Mouse (Mus musculus) cerebellum, adult (tissue): ENCODE data around the gene Arrdc1.
A peak's percentile ranks its signal among the peaks of the same experiment; 100 is the strongest.

ENCODE experiments used
- ATAC-seq: cut with Nextera tagmentation; 2 replicates; pipeline ENCODE4 v1.9.2; 2017; ENCODE audit warnings: mild to moderate bottlenecking, moderate library complexity, mixed read lengths; ENCODE audit not compliant: insufficient number of reproducible peaks, low FRiP score, low TSS enrichment

The Arrdc1 gene

DNA sequence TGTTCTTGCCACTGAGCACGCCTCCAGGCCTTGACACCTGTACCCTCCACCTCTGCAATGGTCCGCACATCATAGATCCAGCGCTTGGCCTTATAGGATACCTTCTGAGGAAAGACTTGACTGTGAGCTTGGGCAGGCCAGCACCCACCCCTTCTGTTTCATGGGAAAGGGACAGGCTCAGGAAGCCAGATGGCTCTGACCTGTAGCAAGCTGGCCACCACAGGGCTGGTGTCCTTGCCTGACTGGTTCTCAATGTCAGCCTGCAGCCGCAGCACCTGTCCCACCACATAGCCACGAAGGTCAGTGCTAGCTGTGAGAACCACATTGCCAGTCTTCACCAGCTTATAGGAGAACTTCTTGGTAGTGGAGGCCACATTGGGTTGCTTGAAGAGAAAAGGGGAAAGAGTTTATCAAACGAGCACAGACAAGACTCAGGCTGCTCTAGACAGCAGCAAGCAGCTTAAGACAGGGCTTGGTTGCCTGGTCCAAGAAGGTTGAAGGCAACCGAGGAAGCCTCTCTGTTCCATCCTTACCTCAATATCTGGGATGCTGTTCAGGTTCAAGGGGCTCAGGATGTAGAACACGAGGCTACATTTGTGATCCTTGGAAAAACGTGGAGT is 8.6 kb downstream of the Arrdc1 start:
- no peak for ATAC-seq

DNA sequence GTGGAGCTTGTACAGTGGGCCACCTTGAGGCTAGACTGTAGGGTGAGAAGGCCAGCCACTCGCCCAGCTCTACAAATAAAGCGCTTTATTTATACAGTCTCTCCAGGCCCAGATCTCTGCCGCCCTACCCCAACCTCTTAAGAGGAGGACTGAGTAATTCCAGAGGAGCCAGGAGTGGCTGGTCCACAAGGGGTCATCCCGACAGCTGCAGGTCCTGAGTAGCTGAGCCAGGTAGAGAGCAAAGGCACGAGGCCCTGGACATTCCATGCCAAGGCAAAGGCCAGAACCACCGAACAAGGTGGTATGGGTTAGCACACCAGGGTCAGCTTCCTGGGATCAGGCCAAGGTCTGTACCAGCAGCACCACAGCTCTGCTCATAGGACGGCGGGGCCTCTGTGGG is 9.8 kb downstream of the Arrdc1 start:
- no peak for ATAC-seq

DNA sequence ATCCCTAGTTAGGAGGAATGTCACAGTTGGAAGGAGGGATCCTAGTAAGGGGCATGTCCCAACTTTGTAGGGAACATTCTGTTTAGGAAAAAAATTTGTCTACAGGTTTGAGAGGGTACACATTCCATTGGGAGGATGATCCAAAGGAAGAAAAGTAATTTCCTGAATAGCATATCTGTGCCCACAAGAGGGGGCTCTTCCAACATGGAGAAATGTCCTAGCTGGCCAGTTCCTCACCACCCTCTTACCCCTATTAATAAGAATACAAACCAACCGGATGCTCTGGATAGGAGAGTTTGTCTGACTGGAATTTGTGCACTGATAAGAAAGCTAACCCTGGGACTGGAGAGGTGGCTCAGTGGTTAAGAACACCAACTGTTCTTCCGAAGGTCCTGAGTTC is 11.5 kb downstream of the Arrdc1 start:
- no peak for ATAC-seq

DNA sequence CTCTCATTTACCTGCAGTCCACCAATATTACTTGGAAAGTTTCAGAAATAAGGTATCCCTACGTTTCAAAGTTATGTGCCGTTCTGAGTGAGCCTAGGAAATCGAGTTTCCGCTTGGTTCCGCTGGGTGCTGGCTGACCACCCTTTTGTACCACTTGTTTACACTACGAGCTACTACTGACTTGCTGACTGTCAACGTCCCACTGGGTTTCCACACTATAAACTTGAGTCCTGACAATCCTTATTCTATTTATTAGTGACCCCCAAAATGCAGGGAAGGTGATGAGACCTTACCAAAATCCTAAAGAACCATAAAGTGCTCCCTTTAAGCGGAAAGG is 15.2 kb downstream of the Arrdc1 start:
- no peak for ATAC-seq

DNA sequence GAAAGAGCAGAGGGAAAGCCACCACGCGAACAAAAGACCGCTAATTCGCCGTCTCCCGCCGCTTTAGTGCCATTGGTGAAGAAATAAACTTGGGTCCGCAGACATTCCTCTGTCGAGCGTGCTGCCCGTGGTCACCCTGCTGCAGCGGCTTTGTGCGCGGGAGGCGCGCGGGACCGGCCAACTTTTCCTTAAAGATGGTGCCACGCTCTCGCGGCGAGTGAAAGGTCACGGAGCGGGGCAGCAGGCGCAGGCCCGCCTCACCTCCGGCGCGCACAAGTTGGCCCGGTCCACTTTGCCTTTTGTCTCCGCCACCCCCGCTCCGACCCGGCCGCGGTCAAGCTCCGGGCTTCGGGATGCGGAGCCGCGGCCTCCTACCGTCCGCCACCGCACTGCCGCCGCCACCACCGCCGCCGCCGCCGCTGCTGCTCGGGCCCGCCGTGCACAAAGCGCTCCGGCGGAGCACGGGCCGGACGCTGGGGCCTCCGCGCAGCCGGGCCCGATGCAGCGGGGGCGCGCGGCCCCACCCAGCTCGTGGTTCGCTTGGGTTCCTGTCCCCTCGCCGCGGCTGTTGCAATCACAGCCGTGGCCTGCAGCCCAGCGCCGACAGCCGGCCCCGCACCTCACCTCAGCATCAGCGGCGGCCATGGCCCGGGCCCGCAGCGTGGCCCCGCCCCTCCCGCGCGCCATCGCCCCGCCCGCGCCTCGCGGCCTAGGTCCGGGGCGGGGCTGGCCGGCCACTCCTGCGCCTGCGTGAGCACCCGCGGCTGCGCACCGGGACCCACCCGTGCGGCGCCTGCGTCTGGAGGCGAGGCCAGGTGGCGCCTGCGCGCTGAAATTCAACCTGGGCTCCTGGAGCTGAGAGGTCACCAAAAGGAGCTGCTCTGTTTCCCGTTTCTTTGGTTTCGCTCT is 15.9 kb downstream of the Arrdc1 start, which contains the start of gene Ehmt1:
Gene Ehmt1 (minus strand): TSS at position 685 of the 909 bp plus-strand sequence.
- ATAC-seq, result peak; percentile 96

DNA sequence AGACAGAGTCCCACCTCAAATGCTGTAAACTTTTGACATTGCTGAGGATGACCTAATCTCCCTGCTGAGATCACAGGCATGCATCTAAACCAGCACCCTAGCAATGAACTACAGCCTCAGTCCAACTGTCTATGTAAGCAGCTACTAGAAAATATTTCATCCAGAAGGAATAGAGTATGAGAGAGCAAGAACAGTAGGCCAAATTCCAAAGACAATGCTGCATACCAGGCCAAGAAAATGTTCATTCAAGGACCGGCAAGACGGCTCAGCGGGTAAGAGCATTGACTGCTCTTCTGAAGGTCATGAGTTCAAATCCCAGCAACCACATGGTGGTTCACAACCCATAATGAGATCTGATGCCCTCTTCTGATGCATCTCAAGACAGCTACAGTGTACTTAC is 20.3 kb downstream of the Arrdc1 start:
- no peak for ATAC-seq

DNA sequence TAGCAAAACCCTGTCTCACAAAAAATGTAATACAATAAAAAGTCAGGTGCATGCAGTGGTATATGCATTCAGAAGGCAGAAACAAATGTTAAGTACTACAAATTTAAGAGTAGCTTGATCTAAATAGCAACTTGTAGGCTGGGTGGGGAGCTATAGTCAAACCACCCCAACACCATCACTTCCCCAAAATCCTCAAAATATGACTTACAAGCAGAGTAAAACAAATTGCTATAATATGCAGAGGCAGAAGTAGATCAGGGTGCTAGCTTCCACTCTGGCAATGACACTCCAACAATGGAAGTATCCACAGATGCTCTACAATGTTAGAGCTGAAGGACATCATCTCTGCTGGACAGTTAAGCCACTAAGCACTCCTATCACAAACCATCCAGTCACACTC is 22.5 kb downstream of the Arrdc1 start:
- ATAC-seq, result no peak

DNA sequence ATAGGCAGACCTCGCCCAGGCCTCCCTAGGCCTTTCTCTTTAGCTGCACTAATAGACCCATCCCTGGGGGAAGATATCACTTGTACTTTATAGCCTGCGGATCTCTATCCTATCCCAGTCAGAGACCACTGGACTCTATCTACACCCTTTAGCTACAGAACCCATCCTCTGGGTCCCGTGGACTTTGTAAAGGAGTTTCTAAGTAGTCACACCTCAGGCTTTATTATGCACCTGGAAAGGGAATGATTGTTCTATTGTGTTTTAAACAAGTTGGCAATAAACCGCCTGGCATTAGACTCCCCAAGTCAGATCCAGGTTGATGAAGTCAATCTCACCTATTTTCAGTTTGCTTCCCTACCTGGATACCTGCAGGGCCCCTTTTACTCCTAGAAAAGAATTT is 22.9 kb downstream of the Arrdc1 start:
- no peak for ATAC-seq

DNA sequence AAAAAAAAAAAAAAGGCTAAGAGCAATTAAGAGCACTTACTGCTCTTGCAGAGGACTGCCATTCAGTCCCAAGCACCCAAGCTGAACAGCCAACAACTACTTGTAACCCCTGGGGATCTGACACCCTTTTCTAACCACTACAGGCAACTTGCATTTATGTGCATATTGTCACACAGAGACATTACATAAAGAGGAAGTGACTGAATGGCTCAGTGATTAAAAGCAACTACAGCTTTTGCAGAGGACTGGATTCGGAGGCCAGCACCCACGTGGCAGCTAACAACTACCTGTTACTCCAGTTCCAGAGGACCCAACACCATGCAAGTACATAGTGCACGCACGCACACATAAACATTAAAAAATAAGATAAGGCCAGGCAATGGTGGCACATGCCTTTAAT is 24.6 kb downstream of the Arrdc1 start:
- ATAC-seq, result no peak

DNA sequence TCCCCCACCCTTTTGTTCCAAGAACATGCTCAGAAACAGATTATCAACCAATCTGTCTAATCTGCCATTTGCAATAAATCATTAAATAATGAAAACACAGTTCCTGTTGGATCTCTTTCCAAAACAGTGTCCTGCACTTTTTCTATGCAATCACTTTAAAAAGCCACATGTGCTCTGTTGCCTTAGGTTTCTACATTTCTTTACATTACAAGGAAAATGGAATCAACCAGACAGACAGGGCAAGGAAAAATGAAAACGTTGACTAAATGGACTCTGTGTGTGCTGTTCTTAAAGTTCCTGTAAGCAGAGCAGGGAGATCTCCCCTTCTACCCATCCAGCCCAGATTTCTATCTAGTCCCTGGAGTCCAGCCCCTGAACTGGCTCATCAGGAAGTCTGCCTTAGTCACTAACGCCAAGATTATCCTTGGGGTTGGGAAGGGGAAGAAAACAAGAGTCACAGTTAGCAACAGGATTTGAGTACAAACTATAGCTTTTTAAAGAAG is 29.3 kb downstream of the Arrdc1 start:
- ATAC-seq, result no peak

DNA sequence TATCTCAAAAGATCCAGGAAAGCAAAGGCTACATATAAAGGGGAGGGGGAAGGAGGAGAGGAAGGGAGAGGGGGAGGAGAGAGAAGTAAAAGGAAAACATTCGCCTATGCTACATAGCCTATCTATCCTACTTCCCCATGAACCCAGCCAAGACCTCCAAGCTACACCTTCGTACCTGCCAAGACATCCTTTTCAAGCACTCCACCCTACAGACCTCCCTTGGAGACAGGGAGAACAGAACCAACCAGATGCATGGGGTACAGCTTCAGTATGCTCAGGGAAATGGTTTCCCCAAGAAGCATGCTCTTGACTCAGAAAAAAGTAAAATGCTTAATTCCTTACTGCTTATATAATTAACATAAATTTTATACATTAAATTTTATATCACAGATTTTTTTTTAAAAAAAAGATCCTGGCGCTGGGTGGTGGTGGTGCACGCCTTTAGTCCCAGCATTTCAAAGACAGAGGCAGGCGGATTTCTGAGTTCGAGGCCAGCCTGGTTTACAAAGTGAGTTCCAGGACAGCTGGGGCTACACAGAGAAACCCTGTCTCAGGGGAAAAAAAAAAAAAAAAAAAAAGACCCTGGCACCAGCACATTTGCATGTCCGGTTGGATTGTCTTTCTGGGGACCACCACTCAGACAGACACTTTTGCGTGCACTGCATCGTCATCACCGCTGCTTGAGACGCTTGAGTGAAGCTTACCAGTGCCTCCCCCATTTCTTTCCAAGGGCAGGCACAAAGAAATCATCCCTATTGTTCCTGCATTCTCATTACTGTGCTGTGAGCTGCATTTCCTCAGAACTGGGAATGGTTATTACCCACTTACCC is 30.0 kb downstream of the Arrdc1 start:
- no peak for ATAC-seq

DNA sequence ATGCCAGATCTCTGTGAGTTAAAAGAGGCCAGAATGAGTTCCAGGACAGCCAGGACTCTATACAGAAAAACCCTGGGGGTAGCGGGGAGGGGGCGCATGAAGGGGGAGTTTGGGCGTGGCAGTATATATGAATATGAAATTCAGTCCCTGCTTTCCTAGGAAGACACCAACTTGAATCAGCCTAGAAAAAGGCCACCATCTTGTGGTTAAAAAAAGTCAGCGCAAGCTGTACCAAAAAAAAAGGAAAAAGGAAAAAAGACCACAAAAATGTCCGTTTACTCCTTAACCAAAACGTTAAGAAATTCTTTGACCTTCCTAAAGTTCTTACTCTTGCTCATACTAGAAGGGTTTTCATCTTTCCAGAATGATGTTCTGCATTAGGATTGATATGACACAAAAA is 32.1 kb downstream of the Arrdc1 start:
- ATAC-seq, result no peak

DNA sequence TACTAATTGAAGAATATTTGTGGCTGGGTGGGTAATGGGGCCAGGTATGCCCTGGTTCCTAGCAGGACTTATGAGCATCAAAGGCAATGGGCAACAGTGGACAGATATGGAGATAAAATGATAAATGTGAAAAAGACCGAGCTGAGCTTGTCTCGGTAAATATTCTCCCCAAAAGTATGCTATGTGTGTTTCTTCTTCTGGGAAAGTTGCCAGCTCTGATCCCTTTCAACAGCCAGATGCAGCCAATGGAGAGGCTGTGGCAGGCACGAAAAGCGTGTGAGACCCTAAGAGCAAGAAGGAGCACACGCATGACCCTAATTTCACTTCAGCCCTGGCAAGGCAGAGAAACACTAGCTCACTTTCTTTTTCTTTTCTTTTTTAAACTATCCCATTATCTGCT is 34.0 kb downstream of the Arrdc1 start:
- ATAC-seq, result no peak

DNA sequence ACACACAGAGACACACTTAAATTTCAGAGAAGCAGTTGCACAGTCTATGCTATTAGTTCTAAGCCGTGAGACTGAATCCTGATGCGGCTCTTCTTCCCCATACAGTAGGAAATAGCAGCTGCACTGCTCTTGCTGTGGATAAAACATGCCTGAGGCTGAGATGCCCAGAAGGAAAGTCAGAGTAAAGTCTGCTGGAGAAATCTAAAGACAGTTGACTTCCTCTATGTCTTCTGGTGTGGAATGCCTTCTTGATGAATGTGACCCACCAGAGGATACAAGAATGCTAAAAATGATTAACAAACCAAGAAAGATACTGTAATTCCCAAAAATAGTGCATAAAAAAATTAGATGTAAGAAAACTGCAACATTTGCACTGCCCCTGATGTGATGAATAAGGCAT is 35.8 kb downstream of the Arrdc1 start:
- no peak for ATAC-seq

DNA sequence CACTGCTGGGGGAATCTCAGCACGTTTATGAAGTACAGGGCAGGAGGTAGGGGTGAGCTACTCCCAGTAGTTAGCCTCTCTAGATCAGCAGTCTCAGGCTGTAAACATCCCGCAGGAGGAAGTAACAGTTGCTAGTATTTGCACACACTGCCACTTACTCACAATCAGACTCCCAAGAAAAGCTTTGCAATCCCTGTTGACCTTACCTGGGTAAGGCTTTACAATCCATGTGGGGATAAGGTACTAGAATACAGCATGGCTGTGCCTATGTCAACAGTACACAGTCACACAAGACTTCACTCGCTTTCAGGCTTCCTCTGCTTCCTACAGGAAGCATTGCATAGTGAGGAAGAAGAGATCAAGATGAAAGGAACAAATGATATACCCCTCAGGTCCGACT is 38.3 kb downstream of the Arrdc1 start:
- ATAC-seq, result no peak

DNA sequence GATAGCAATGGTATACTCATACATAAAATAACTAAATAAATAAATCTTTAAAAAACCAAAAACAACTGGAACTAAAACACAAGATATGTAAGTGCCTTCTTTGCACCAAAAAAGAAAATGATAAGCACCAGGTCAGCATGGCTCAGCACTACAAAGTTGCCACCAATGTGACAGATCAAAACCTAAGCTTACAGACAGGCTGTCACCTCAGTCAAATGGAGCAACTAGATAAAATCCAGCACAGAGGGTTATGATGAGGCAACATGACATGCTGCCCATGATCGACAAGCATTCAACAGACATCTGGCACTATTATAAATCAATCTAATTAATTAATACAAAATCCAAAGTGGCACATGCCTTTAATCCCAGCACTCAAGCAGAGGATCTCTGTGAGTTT is 40.8 kb downstream of the Arrdc1 start:
- ATAC-seq, result no peak

DNA sequence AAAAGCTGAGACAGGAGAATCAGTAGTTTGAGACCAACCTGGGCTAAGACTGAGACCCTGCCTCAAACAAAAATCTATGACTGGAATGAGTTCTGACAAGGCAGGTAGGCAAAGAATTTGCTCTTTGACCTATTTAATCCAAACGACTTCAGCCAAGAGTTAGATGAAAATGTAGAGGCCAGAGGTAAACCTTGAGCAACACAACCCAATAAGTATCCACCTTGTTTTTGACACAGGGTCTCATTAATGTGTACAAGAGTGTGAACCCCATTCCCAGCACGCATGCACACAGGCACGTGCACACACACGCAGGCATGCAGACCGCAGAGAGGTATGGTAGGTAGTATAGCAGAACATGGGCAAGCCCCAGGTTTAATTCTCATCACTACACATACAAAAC is 42.7 kb downstream of the Arrdc1 start:
- no peak for ATAC-seq

DNA sequence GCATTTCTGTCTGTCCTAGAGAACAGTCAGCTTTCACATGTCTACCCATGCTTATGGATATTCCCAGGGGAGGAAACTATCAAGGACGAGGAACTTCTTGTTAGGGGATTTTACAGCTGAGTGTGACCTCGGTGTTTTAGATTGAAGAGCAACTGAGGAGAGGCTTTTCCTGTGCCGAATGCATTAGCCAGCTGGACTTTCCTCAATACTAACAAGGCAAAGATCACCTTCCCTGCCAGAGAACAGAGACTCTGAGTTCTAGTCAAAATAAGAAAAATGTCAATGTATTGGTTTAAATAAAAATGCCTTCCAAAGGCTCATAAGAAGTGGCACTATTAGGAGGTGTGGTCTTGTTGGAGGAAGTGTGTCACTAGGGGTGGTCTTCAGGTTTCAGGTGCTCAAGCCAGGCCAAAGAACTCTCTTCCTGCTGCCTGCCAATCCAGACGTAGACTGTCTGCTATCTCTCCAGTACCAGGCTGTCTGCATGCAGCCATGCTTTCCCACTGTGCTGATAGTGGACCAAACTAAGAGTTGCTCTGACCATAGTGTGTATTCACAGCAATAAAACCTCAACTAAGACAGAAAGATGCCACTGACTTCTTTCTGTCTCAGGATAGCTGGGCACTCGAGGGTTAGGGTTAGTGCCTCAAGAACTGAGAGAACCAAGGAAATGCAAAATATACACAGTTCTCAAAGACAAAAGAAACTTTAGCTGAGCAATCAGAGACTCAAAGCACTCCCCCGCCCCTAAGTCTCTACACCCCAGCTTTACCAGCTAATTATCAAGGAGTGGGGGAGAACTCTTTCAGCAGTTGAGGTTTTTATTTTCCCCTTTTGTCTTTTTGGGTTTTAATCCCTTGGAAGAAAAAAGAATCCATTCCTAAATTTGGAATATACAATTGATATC is 44.3 kb downstream of the Arrdc1 start:
- ATAC-seq, result no peak

DNA sequence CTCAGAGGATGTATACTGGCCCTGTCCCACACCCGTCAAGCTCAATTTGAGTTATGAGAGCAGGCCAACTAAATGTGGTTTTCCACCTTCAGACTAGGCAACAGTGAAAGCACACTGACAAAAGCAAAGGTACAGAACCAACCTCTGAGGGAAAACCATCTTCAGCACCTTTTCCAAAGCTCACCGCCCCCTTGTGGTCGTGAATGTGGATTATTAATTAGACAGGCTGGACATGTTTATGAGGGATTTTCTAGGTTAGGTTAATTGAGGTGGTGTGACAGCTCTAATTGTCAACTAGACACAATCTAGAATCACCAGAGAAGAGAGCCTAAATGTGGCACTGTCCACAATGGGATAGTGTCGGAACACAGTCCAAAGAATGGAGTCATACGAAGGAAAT is 46.2 kb downstream of the Arrdc1 start:
- ATAC-seq, result no peak

DNA sequence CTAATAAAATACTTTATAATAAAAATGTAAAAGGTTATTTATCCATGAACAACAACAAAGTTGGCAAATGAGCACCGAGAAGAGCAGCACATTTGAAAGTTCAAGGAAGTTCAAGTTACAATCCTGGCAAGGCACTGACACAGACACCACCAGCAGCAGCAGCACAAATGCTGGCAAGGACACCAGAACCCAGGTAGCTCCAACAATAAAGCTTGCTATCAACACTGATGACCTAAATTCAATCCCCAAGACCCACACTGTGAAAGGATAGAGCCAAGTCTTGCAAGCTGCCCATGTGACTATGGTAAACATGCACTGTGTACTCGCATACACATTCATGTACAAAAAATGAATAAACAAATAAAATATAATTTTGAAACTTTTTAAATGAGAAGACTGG is 54.4 kb downstream of the Arrdc1 start:
- no peak for ATAC-seq
